Mouse (Mus musculus): ENCODE results near the gene Pcp4l1.

- TF ChIP-seq POLR2A (IDR thresholded peaks at IDR 0.05; ENCODE audit: low read depth, low read length) (no peak), CTCF (IDR thresholded peaks at IDR 0.05; ENCODE audit: borderline replicate concordance, insufficient read depth, low read length) (no peak)
These were observed 23.3 kb downstream of the Pcp4l1 start for GRCm38 (mm10) chr1:171172779-171173178.
